Mouse (Mus musculus) midbrain, postnatal 0 days (tissue): Measurements from ENCODE around the gene Hspb7. TPM values are rescaled to one million over a fixed set of nuclear protein-coding genes. Genes with fewer than 3 reads are reported as not detected.

Source experiments
- ATAC-seq: fragments of 200-750 bp; cut with Nextera tagmentation; 2 replicates; pipeline ENCODE4 v1.8.0; 2017; ENCODE audit warnings: moderate number of reproducible peaks, mild to moderate bottlenecking, moderate TSS enrichment, moderate library complexity; ENCODE audit not compliant: low FRiP score
- DNase-seq: peaks from one replicate; pipeline ENCODE4 v3.0.0-alpha.2; 2015; ENCODE audit warnings: low spot score
- H3K27ac ChIP-seq: fragments of 300-500 bp; sonication (generic); 2 replicates; pipeline ENCODE4 v1.5.1; 2014; ENCODE audit warnings: low read depth, mild to moderate bottlenecking, low read length, mixed read lengths
- H3K27me3 ChIP-seq: fragments of 300-500 bp; sonication (generic); 2 replicates; pipeline ENCODE4 v1.6.1; 2014; ENCODE audit warnings: low read length, control low read depth, mixed read lengths; ENCODE audit not compliant: insufficient read depth
- H3K36me3 ChIP-seq: fragments of 300-500 bp; sonication (generic); 2 replicates; pipeline ENCODE4 v1.6.1; 2014; ENCODE audit warnings: low read length, control low read depth, mixed read lengths; ENCODE audit not compliant: insufficient read depth
- H3K4me1 ChIP-seq: fragments of 300-500 bp; sonication (generic); 2 replicates; pipeline ENCODE4 v1.6.1; 2014; ENCODE audit warnings: mild to moderate bottlenecking, control low read depth, antibody characterized with exemption, low read length, mixed read lengths; ENCODE audit not compliant: insufficient read depth
- H3K4me2 ChIP-seq: fragments of 300-500 bp; sonication (generic); 2 replicates; pipeline ENCODE4 v1.6.1; 2014; ENCODE audit warnings: low read depth, mild to moderate bottlenecking, low read length, mixed read lengths; ENCODE audit not compliant: poor library complexity, severe bottlenecking
- H3K4me3 ChIP-seq: fragments of 300-500 bp; sonication (generic); 2 replicates; pipeline ENCODE4 v1.5.1; 2014; ENCODE audit warnings: low read depth, mild to moderate bottlenecking, low read length, moderate library complexity
- H3K9ac ChIP-seq: fragments of 300-500 bp; sonication (generic); replicated peaks from 2 replicates; pipeline ENCODE4 v1.6.1; 2014; ENCODE audit warnings: mild to moderate bottlenecking, low read length, moderate library complexity, mixed read lengths; ENCODE audit not compliant: poor library complexity, severe bottlenecking
- H3K9me3 ChIP-seq: fragments of 300-500 bp; sonication (generic); 2 replicates; pipeline ENCODE4 v1.6.1; 2016; ENCODE audit warnings: low read length, control low read depth
- CTCF ChIP-seq: IDR thresholded peaks from 2 replicates; pipeline ENCODE4 v1.5.1; 2016; ENCODE audit warnings: antibody characterized with exemption, mild to moderate bottlenecking
- WGBS: fragments of 180-500 bp; shearing (Covaris S2); extraction: QIAGEN DNeasy Blood & Tissue Kit; methylation state at CpG from one replicate; pipeline ENCODE4 v1.1.7; 2014; 5-methylcytosine and 5-hydroxymethylcytosine counted together
- polyA plus RNA-seq: library from polyadenylated mRNA; unstranded; fragments of >200 nt; fragmentation: Nextera tagmentation; extraction: Ambion mirVana; gene quantifications from 2 replicates; pipeline ENCODE4 v1.2.1, GENCODE M21; 2015
- total RNA-seq: library from RNA; depleted of rRNA; stranded (reverse); fragments of >200 nt; gene quantifications from 2 replicates; pipeline ENCODE4 v1.2.3, GENCODE M21; 2014

Gene Hspb7
- total and polyA plus RNA-seq, 2 experiments from 2014 or later: 0.05 to 0.12 TPM

- no peak overlapping the region for H3K9ac ChIP-seq
- no peak for DNase-seq
- H3K36me3 ChIP-seq: peaks cover 26% of the 10 kb centered on the region
- no peak for TF ChIP-seq CTCF
- H3K4me3 ChIP-seq: no peak overlapping the region
- H3K4me1 ChIP-seq: 0 out of 2 replicates have a peak, but pooled peaks cover 7% of the 10 kb centered on the region
- WGBS: 79% methylated on average over 7 of the region's 7 CpGs
- no peak overlapping the region for H3K27ac ChIP-seq
- H3K27me3 ChIP-seq: no peaks in the 10 kb centered on the region
- ATAC-seq: no peak
- H3K4me2 ChIP-seq: no peak overlapping the region
- H3K9me3 ChIP-seq: no peaks in the 10 kb centered on the region
Measured at GRCm38 (mm10) chr4:141446211-141446610, 25.6 kb downstream of the Hspb7 start.

GRCm38 (mm10) chr4:141451251-141451650 is 30.7 kb downstream of the Hspb7 start:
- H3K4me2 ChIP-seq: no peak overlapping the region
- no peaks in the 10 kb centered on the region for H3K4me1 ChIP-seq
- ATAC-seq (no peak), DNase-seq (no peak)
- no peak for TF ChIP-seq CTCF
- peaks cover 39% of the 10 kb centered on the region for H3K36me3 ChIP-seq
- H3K27ac ChIP-seq: no peak overlapping the region
- H3K9me3 ChIP-seq: no peaks in the 10 kb centered on the region
- H3K9ac ChIP-seq: no peak overlapping the region
- WGBS: 91% methylated on average over 2 of the region's 2 CpGs
- no peak overlapping the region for H3K4me3 ChIP-seq
- no peaks in the 10 kb centered on the region for H3K27me3 ChIP-seq

GRCm38 (mm10) chr4:141451916-141452450 is 31.4 kb downstream of the Hspb7 start:
- peaks cover 36% of the 10 kb centered on the region for H3K36me3 ChIP-seq
- TF ChIP-seq CTCF: no peak
- no peak overlapping the region for H3K9ac ChIP-seq
- no peaks in the 10 kb centered on the region for H3K27me3 ChIP-seq
- H3K4me1 ChIP-seq: no peaks in the 10 kb centered on the region
- WGBS: 95% methylated on average over 9 of the region's 9 CpGs
- ATAC-seq: no peak
- no peak overlapping the region for H3K4me2 ChIP-seq
- no peak overlapping the region for H3K27ac ChIP-seq
- no peak for DNase-seq
- H3K4me3 ChIP-seq: no peak overlapping the region
- H3K9me3 ChIP-seq: no peaks in the 10 kb centered on the region

- Histone ChIP-seq H3K36me3 (peaks cover 13% of the 10 kb centered on the region), H3K4me1 (no peaks in the 10 kb centered on the region), H3K4me2 (no peak overlapping the region), H3K4me3 (no peak overlapping the region), H3K9me3 (no peaks in the 10 kb centered on the region), H3K27me3 (no peaks in the 10 kb centered on the region), H3K9ac (no peak overlapping the region), H3K27ac (no peak overlapping the region)
- WGBS: 76% methylated on average over 14 of the region's 14 CpGs
- DNase-seq: no peak
- no peak for TF ChIP-seq CTCF
- no peak for ATAC-seq
Measured at GRCm38 (mm10) chr4:141454581-141455350, 34.2 kb downstream of the Hspb7 start.

- no peak for TF ChIP-seq CTCF
- no peak for ATAC-seq
- WGBS: 85% methylated on average over 4 of the region's 4 CpGs
Measured at GRCm38 (mm10) chr4:141455526-141455925, 34.9 kb downstream of the Hspb7 start.

GRCm38 (mm10) chr4:141456193-141456938 is 35.8 kb downstream of the Hspb7 start:
- 92% methylated on average over 14 of the region's 14 CpGs for WGBS
- TF ChIP-seq CTCF: no peak
- ATAC-seq: no peak
- H3K4me2 ChIP-seq: no peak overlapping the region
- no peak overlapping the region for H3K4me3 ChIP-seq
- H3K27ac ChIP-seq: no peak overlapping the region
- H3K9ac ChIP-seq: no peak overlapping the region
- H3K27me3 ChIP-seq: no peaks in the 10 kb centered on the region
- no peaks in the 10 kb centered on the region for H3K9me3 ChIP-seq
- no peaks in the 10 kb centered on the region for H3K4me1 ChIP-seq
- DNase-seq: no peak
- H3K36me3 ChIP-seq: peaks cover 15% of the 10 kb centered on the region

More at GRCm38 (mm10) chr4:141455526-141455925, 34.9 kb downstream of the Hspb7 start:
- Histone ChIP-seq H3K4me1 (no peaks in the 10 kb centered on the region), H3K9ac (no peak overlapping the region), H3K9me3 (no peaks in the 10 kb centered on the region), H3K27me3 (no peaks in the 10 kb centered on the region), H3K4me2 (no peak overlapping the region), H3K4me3 (no peak overlapping the region), H3K36me3 (peaks cover 14% of the 10 kb centered on the region), H3K27ac (no peak overlapping the region)
- DNase-seq: no peak
